Mouse (Mus musculus) C2C12 (cell line): ENCODE data around the gene Cdsn.

Source experiments
- CTCF ChIP-seq: IDR thresholded peaks from one replicate; pipeline ENCODE4 v1.5.1; 2011; ENCODE audit not compliant: control insufficient read depth, insufficient read depth, insufficient read length
- MAX ChIP-seq: IDR thresholded peaks from one replicate; pipeline ENCODE4 v1.6.1; 2011; ENCODE audit warnings: mild to moderate bottlenecking, control low read depth
- MYOG ChIP-seq: IDR thresholded peaks from one replicate; pipeline ENCODE4 v1.6.1; 2011; ENCODE audit not compliant: control insufficient read depth, insufficient read length; ENCODE audit errors: extremely low read depth
- USF1 ChIP-seq: IDR thresholded peaks from one replicate; pipeline ENCODE4 v1.6.1; 2011; ENCODE audit warnings: low read depth, mild to moderate bottlenecking, control low read depth, moderate library complexity

DNA sequence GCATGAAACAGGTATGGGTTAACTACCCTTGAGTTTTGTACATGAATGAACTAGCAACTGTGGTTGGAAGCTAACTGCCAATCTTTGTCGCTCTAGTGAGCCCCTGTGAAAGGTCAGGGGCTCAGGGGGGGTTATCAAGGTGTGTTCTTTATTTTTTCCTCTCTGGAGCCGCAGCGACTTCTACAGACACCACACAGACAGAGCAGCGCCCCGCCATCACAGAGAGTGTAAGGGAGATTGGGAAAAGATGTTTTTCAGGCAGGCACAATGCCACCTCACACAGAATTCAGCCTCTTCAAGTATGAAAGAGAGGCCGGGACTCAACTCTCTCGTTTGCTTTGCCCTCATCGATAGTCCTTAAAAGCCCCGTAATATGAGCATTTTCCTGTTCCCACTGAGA is 40.2 kb downstream of the Cdsn start:
- TF ChIP-seq CTCF: no peak
- TF ChIP-seq MYOG: no peak
- no peak for TF ChIP-seq MAX
- no peak for TF ChIP-seq USF1
